In the genomic region with DNA sequence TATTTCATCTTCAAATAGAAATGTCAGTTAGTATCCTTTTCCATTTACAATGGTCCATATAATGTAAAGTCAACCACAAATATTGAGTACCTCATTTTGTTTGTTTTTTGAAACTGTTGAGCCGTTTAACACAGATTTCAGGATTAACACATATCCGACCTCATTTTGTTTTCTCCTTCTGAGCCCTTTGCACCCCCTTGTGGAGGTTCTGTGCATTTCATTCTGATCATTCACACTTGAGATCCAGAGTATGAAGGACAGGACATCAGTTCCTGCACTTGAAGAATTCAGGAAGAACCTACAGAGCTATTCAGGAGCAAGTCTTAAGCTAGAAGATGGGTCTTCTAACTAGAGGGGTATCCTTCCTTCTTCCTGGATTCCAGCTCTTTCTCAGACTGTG, we compare ENCODE assay signal across 9 mouse cellular contexts. TPM values are rescaled to one million over a fixed set of nuclear protein-coding genes. Genes with fewer than 3 reads are reported as not detected.
DNase-seq lines count a peak whose midpoint lies in the region; ATAC-seq and TF ChIP-seq lines count a peak whose summit lies in the region.
"Had no signal": no experiment of that assay in that cellular context is flagged by ENCODE, and none has a peak within 500 bp of the region (broad histone marks: within the 10 kb centered on the region; RNA-seq: fewer than 3 reads in every experiment).

No protein-coding gene starts in this region.

- no peak overlapping the region for H3K4me2 ChIP-seq in kidney, embryonic 15.5 days

- peak; percentile 66 for TF ChIP-seq CTCF in E14TG2a.4 (conservative IDR thresholded peaks at IDR 0.05; ENCODE audit: low read length)

- no peaks in the 10 kb centered on the region for H3K4me1 ChIP-seq in kidney, embryonic 15.5 days
- H3K4me1 ChIP-seq in E14TG2a.4 (replicated peaks; ENCODE audit: low read depth, low read length), result 0 out of 2 replicates have a peak, but pooled peaks cover 6% of the 10 kb centered on the region

- ATAC-seq in kidney, embryonic 15.5 days (replicated peaks; ENCODE audit: low FRiP score), result no peak
- ATAC-seq in granulocyte monocyte progenitor cell, adult 5-6 weeks (replicated peaks; ENCODE audit: poor library complexity, severe bottlenecking), result peak; percentile 42; the same call in 1 of the 2 replicates
- ATAC-seq in CD4-positive, CD25-positive, alpha-beta regulatory T cell, adult 4 months, result no peak

- no peaks in the 10 kb centered on the region for H3K36me3 ChIP-seq in kidney, embryonic 15.5 days
- H3K36me3 ChIP-seq in E14TG2a.4 (ENCODE audit: insufficient read depth, low read length), result no peaks in the 10 kb centered on the region

- DNase-seq in kidney, adult 11 months, result peak; percentile 15
- peak; percentile 80 for DNase-seq in 3T3-L1 (ENCODE audit: low read depth, low spot score)
- peak; percentile 8 for DNase-seq in right cerebral cortex, postnatal 4 days

- 50% methylated on average over 2 of the region's 2 CpGs for WGBS in kidney, embryonic 15.5 days

- no peak overlapping the region for H3K27ac ChIP-seq in kidney, embryonic 15.5 days

- H3K4me3 ChIP-seq in kidney, embryonic 15.5 days (replicated peaks), result no peak overlapping the region
- H3K4me3 ChIP-seq in E14TG2a.4 (replicated peaks; ENCODE audit: low read length), result no peak overlapping the region
- H3K4me3 ChIP-seq: myocyte had no signal

- no peak overlapping the region for H3K9ac ChIP-seq in kidney, embryonic 15.5 days

- peaks cover 11% of the 10 kb centered on the region for H3K27me3 ChIP-seq in kidney, embryonic 15.5 days
- no peaks in the 10 kb centered on the region for H3K27me3 ChIP-seq in E14TG2a.4 (ENCODE audit: insufficient read depth, low read length)

- no peaks in the 10 kb centered on the region for H3K9me3 ChIP-seq in kidney, embryonic 15.5 days (replicated peaks)
- H3K9me3 ChIP-seq in E14TG2a.4 (ENCODE audit: low read length), result no peaks in the 10 kb centered on the region

RNA-seq across cellular contexts. Expression of a gene that starts 7.0 kb away (rescaled TPM):
- polyA plus RNA-seq in kidney, embryonic 15.5 days (2015; fragmentation: Nextera tagmentation; extraction: Ambion mirVana), result not detected in 2 replicates
- not detected in 2 replicates for total RNA-seq in granulocyte monocyte progenitor cell, adult 5-6 weeks (2014; fragmentation: Nextera tagmentation)
- not detected in 2 replicates for total RNA-seq in granulocyte monocyte progenitor cell, adult 5-6 weeks (2017)
- polyA plus RNA-seq in CD4-positive, CD25-positive, alpha-beta regulatory T cell, adult 4 months (2017; shearing (Covaris generic)), result not detected
- total RNA-seq: layer of hippocampus, adult 18-20 months had no signal
- polyA plus RNA-seq: myocyte had no signal

RNA-seq across cellular contexts. Expression of a gene that starts 56.7 kb away (rescaled TPM):
- 4.4 and 4.9 TPM in 2 replicates for polyA plus RNA-seq in kidney, embryonic 15.5 days (2015; fragmentation: Nextera tagmentation; extraction: Ambion mirVana)
- total RNA-seq in granulocyte monocyte progenitor cell, adult 5-6 weeks (2014; fragmentation: Nextera tagmentation), result not detected in 2 replicates
- total RNA-seq in granulocyte monocyte progenitor cell, adult 5-6 weeks (2017), result not detected in 2 replicates
- polyA plus RNA-seq in CD4-positive, CD25-positive, alpha-beta regulatory T cell, adult 4 months (2017; shearing (Covaris generic)), result not detected
- total RNA-seq: layer of hippocampus, adult 18-20 months had no signal
- polyA plus RNA-seq: myocyte had no signal

Comparison
In these comparisons a context has a peak if more than half of its experiments do, and no peak if none do; other contexts are left out.
1. DNase-seq: peak in every context shown above with its lines; median percentile 80 in 3T3-L1; 15 in kidney, adult 11 months; 8 in right cerebral cortex, postnatal 4 days.